Mouse (Mus musculus) ovary, postnatal 36 days (tissue): ENCODE results near the gene Ascc1.
"Not testable (repeated sequence)": the region's sequence is repeated elsewhere in the genome, so short reads cannot be mapped to it uniquely, and the experiment has no call there.

Experiments
- DNase-seq: peaks from one replicate; pipeline ENCODE4 v3.0.0; 2022; ENCODE audit warnings: low spot score, mixed read lengths

Gene Ascc1

DNA sequence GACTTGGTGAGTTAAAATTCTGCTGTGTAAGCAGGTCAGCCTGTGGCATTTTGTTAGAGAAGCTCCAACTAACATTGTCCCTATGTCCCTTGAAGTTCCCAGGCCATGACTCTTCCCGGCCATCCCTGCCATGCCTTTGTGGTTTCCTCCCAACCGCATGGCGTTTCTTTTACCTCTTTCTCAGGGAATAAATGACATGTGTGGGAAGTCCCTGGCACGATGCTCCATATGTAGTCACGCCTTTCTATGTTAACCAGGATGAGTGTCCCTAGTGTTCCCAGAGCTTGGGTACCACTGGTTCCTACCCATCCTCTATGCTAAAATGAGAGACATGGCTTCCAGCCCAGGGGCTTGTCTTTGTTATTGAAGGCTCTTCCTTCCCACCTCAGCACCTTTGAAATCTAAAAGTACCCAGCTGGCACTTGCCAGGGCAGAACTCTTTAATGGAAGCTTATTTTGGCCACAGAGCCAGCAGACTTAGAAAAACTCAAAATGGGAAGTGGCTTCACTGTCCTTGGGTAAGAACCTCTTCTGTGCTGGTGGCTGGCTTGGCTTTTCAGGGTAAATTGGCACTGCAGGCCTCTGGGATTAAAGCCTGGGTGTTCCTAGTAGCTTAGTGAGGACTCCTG is 24.8 kb upstream of the Ascc1 start:
- no peak for DNase-seq

DNA sequence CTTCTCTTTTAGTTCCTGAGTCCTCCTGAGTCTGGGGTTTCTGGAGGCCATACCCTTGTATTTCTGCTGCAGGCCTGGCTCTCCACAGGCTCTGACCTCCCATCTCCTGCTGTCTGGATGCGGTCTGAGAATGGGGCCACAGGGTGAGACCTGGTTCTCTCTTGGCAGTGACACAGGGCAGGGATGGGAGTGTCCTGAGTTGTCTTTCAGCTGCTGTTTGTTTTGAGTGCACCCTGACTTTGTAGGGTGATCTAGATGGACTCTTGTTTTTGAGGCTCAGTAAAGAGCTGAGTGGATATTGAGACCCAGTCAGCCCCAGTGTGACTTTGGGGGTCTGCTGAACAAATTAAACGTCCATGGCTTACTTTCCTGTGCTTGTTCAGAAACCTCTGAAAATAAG is 24.2 kb upstream of the Ascc1 start:
- DNase-seq, result no peak

DNA sequence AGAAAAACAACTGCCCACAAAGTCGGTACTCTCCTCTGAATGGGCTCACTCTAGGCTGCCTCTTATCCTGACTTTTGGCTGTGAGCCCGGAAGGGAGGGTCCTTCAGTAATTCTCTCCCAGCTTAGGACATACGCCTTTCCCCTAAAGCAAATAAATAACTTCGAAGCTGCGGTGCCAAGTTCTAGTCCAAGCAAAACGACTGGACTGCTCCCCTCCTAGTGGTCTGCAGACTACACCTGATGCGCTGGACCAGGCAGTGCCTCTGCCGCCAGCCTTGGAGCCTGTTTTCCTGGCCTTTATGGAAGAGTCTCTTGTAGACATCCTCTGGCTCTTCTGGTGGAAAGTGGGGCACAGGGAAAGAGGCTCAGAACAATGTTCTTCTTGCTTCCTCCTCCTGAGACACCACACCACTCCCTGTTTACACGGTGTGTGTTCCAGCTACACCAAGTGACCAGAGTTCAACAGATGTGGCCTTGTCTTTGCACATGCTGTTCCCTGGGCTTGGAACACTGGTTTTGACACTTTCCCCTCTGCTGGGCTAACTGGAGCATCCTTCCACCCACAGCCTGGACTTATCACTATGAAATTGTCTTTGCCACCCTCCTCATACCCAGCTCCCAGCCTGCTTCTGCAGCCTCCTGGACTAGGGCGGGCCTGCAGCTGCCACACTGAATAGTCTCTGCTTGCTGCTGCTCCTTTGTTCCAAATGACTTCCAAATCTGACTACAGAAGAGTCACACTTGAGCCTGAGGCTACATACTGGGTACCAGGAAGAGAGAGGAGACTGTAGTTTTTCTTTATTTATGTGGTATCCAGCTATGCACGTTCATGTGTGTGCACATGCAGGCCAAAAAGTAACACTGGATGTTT is 23.5 kb upstream of the Ascc1 start:
- peak; percentile 76 for DNase-seq

DNA sequence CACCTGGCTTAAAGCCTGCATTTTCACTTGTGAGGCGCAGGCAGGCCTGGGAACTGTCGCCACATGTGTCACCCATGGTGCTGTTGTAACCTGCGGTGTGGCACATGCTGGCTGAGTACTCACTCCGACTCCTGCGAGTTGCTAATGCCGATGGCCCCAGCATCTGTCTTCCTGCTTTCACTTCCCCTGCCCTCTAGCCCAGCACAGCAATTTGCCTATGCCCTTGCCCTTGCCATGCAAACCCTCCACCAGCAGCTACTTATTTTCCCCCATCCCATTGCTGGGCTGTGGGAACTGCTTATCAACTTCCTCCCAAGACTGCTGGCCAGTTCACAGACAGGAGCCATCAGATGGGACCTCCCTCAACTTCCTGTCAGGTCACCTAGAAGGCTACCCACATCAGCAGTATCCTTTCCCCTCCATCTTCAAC is 21.8 kb upstream of the Ascc1 start:
- no peak for DNase-seq

DNA sequence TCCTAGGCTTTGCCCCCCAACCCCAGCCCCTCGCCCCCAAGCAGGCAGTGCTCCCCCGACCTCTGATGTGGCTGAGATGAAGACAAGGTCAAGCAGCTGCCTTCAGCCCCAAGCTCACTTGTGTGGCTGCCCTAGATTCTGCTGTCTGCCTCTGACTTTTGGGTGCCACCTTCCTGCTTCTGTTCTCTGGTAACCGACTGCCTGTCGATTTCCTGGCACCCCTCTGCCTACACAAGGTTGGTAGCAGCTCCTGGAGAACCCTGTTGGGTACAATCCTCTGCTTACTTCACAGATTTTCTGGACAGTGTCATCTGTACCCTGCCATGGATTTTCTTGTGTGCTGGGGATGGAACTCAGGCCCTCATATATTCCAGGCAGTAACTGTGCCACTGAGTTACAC is 21.3 kb upstream of the Ascc1 start:
- DNase-seq, result no peak

DNA sequence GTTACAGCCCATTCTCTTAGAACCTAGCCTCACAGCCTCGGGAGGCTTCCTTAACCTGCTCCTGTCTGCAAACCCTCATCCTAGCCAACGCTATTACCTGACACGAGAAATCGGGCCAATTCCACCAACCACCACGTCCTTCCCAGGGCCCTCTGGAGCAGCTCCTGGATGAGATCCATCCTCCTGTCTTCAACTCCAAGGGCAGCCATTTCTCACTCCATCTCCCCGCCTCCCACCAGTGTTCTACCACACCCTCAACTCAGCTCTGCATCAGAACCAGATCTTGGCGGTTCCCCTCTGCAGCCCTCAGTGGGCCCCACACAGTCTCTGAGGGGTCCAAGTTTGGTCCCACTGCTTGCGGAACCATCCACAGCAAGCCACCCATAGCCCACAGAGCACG is 20.8 kb upstream of the Ascc1 start:
- no peak for DNase-seq

DNA sequence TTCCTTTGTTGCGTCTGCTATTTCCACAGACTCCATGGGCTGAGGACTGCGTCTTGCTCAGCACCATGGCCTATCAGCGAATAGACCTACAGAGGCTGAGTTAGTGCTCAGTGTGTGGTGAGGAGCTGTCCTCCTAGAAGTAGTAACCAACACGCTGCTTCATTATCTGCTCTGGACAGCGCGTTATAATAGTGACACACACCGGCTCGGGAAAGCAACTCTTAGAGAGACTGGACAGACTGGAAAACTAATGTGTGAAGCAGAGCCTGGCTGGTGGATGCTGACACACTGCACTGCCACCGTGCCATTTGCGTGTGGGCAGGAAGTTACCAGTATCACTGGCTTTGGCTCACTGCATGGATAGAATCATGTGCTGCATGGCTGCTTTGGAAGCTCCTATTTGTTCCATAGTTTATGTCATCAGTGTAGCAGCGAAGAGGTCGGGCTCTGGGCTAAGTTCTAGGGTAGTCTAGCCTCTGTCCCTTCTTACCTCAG is 20.2 kb upstream of the Ascc1 start:
- DNase-seq, result no peak

DNA sequence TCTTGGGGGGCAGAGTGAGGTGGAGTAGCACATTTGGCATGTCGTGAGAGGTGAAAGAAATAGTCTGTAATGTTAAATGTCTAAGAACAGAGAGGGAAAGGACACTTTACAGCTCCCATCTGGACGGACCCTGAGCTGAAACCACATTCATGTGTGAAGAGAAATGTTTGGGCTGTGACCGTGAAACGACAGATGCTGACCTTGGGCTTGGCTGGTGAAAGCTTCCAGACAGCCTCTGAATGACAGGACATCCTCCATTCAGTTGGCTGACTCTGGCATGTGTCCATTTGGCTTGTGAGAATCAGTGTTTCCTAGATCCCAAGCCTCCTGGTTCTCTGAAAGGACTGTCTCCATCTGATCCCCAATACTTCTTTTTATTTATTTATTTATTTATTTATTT is 14.6 kb upstream of the Ascc1 start:
- DNase-seq, result no peak

DNA sequence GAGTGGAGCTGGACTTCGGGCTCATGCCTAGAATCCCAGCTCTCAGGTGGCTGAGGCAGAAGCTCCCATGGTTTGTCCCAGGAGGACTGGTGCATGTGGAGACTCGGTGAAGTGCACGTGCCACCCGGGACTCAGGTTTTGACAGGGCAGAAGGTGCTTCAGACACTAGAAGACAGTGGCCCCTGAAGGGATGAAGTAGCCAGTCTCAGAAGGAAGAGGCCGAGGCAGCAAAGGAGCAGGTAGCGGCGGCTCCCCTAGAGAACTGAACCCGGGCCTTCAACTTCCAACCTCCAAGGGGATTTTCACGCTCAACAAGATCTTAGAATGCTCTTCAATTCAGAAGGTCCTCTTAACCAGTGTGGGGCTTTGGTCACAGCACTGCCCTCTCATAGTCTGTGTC is 12.2 kb upstream of the Ascc1 start:
- DNase-seq, result no peak

DNA sequence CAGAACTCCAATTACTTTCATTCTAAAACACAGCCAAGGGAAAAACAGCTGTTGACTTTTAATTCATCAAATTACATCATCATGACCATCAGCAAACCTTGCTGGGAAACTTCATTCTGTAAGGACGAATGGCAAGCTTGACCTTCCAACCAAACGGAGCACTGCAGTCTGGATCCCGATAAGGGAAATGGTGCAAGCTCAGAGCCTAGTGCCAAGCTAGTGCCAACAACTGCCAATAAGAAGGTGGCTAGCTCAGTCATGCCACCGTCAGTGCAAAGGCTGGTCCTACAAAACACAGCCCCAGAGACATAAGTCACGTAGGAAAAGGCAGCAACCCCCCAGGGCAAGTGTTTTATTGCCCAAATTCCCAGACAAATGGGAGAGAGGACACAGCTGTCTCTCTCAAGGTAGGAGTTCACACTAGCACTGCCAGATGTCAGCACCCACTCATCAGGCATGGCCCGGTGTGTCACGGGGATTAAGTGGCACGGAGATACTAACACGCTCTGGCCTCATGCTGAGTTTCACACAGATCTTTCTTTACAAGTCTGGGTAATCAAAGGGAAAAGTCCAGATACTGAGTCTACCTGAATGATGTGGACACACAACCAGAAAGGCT is 11.2 kb upstream of the Ascc1 start:
- DNase-seq, result no peak

DNA sequence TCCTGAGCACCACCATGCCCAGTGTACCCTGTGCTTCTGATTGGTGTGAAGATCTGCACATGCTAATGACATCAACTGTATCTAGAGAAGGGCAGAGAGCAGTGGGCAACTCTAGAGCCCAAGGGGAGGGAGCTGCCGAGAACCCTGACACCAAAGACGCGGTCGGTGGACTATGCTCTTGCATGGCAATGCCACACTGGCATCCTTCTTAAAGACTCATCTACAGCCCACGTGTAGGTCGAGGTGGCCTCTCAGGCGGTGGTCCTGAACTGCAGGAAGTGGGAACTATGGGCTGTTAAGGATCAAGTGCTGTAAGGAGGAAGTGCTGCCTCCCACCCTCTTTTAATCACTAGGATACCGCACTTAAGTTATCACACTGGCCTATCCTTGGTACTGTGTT is 10.6 kb upstream of the Ascc1 start:
- no peak for DNase-seq

DNA sequence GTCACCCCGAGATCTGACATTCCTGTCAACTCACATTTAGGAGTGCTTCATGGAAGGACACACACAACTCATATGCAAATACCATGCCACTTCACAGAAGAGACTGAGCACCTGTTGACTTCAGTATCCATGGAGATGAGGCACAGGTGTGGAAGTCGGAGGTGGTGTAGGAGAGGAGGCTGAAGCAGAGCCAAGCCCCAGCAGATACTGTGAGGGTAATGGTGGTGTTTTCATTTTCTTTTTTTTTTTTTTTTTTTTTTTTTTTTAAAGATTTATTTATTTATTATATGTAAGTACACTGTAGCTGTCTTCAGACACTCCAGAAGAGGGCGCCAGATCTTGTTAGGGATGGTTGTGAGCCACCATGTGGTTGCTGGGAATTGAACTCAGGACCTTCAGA is 8.8 kb upstream of the Ascc1 start:
- DNase-seq, result not testable (repeated sequence)

DNA sequence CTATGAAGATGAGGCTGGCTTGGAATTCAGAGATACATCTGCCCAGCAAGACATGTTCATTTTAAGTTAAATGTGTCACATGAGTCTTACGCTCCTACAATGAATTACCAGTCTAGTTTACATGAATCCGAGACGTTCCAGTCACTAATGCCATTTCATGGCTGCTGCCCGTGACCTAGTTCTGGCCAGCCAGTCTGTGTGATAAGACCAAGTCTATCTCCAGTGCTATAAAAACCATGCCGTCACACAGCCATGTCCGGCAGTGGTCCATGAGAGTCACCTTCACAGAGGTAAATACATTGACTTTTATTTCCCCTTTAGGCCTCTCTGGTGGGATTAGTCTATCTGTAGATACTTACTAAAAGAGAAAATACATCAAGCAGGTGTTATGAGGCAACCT is 6.7 kb upstream of the Ascc1 start:
- DNase-seq, result no peak

DNA sequence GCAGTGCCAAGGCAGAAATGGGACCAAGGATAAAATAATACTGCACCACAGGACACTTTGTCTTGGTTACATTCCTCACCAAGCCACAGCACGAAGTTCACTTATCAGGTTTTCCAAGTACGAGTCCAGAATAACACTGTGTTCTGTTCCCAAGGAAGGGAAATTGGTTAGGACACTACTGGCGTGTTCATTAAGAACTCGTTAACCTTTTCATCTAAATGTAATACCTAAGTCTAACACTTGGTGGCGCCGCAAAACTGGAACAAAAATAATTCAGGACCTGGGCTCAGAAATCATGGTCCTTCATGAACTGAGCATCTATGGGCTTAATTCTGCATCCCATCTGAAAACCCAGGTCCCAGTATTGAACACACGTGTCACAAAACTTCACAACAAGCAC is 5.0 kb upstream of the Ascc1 start:
- no peak for DNase-seq

DNA sequence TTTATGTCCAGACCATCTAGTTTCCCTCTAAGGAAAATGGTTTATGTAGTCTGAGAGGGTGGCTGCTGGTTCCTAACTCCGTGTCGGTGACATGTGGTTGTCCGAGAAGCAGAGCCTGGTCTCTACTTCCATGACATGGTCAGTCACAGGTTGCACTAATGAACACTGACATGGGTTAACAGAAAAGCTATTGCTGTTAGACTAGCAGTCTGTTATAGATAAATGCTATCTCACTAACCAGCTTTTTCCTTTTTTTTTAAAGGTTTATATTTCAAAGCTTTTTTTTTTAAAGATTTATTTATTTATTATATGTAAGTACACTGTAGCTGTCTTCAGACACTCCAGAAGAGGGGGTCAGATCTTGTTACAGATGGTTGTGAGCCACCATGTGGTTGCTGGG is 3.5 kb upstream of the Ascc1 start:
- DNase-seq, result no peak

DNA sequence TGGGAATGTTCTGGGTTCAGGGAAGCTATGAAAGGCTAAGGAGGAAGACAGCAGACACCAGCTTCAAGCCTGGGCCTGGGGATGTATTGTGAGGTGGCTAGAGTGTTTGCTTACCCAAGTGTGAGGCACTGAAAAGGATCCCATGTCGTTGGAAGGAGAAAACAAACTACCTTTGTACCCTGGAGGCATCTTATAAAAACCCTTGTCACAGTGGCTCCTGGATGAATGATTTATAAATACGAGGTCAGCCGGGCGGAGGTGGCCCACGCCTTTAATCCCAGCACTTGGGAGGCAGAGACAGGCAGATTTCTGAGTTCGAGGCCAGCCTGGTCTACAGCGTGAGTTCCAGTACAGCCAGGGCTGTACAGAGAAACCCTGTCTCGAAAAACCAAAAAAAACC is 942 bp upstream of the Ascc1 start:
- not testable (repeated sequence) for DNase-seq

DNA sequence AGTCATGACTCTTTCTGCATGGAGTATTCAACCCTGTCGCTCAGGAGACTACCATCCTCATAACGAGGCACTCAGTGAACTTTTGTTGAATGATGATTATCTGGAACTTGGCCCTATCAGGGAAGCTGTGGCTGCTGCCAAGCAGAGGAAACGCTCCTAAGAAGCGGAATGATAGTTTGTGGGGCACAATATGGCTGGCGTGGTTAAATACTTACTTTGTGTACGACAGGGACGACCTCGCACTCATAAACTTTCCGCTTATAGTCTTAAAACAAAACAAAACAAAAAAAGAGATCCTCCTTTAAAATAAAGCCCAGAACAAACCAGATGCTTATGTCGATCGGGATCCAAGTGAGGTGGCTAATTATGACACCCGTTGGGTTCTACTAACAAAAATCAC is 402 bp upstream of the Ascc1 start:
- DNase-seq, result no peak

DNA sequence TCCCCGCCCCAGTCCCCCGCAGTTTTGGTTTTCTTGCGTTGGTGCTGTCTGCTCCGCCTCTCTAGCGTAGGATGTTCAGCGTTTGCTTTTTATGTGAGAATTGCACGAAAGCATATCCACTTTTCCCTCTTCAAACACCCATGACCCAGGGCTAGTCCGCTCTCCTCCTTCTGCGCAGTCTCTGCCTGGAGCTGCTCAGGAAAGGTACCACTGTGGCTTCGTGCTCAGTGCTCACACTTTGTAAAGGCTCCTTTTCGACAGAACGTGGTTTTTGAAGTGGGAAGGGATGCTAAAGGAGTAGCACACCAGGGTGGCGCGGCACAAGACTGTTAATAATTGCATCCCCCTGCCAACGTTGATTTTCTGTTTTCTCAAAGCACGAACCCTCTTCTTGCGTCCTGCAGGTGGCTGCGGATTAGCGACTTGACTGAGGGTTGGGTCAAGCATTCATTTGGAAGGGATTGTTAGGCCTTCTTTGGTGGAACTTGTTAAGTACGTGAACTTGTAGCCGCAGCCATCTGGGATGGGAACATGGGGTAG is 678 bp downstream of the Ascc1 start:
- no peak for DNase-seq

DNA sequence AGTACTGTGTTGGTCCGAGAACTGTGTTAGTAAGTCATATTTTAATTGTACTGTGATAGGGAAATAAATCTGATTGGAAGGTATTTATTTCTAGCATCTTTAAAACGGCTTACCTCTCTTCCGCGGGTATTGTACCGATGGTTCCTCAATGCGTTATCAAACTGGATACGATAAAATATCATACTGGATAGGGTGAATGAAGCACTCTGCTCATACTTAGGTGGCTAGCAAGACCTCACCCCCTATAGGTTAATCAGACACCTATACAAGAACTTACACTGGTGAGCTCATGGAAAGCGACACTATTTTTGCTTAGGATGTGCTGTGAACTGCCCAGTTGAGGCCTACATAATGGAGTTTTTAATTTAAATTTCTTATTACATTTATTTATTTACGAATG is 1.2 kb downstream of the Ascc1 start:
- DNase-seq, result no peak

DNA sequence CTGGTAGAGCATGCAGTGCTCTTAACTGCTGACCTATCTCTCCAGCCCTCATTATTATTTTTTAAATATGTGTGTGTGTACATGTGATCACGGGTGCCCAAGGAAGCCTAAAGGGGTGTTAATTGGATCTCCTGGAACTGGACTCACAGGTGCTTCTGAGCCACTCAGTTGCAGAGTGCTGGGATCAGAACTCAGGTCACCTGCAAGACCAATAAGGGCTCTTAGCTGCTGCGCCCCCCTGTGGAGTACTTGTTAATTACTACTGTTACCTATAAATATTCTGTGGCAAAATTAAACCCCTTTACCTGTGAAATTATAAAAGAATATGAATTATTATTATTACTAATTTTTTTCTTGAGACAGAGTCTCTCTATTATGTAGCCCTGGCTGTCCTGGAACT is 2.7 kb downstream of the Ascc1 start:
- no peak for DNase-seq

DNA sequence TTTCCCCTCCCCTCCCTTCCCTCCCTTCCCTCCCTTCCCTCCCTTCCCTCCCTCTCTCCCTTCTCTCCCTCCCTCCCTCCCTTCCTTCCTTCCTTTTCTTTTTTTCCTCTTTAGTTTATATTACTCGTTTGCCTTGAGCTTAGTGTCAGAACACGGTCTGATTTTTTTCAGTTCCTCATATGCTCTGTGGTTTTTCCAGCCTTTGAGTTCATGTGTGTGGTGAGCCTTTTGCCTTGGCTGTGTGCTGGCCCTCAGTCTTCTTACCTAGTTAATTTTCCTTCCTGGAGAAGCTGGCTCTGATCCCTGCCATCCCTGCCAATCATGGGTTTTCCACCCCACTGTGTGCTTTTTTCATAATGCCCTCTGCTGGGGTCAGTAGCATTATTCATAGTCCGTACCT is 6.5 kb downstream of the Ascc1 start:
- DNase-seq, result no peak

DNA sequence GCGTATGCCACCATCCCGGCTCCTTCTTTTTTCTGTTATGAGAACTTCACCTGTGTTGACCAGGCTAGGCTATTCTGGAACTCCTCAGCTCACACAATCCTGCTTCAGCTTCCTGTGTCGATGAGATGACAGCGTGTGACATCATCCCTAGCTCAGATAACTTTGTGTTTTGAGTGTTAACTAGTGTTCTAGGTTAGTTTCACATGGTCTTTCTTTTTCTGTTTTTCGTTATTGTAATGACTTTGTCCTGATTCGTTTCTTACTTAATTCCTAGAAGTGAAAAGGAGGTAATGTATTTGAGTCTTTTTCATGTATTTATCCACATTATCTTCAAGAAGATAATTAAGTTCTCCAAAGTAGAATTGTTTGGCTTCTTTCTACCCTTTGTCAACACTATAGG is 13.6 kb downstream of the Ascc1 start:
- DNase-seq, result no peak

DNA sequence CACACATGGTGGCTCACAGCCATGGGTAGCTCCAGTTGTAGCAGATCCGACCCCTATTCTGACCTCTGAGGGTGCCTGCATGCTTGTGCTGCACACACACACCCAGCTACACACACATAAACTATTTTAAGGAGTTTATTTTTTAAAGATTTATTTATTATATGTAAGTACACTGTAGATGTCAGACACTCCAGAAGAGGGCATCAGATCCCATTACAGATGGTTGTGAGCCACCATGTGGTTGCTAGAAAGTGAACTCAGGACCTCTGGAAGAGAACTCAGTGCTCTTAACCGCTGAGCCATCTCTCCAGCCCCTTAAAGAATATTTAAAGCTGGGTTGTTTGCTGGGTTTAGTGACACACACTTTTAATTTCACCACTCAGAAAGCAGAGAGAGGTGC is 16.7 kb downstream of the Ascc1 start:
- no peak for DNase-seq
